ENCODE assay signal across 8 mouse cellular contexts in the genomic region with DNA sequence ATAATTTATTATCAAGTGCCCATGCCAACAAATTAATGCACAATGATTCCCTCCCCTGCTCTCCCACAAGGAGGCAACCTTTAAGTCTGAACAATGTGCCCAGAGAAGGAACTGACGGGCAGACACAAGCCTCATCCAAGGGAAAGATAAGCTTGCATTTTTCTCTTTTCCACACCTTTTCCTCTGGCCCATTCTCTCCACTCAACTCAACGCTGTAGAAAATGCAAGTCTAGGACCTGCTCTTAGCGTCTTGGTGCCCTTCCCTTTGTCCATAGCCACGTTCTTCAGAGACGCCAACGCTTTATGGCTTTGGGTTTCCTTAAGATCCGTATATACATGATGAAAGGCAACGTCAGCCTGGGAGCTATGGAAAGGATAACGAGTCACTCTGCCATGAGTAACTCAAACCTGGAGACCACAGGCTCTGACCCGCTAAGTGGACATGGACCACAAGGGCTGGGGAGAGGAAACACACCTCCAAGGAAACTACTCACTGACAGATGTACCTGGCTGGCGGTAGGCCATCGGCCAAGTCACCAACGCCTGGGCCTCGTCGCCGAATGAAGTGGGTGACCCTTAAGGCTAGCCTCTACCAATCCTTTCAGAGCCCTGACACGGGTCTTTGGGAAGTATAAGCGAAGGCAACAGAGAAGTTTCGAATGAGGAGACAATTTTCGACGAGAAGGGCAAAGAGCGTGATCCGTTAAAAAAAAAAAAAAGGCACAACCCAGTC. TPM values are rescaled to one million over a fixed set of nuclear protein-coding genes. Genes with fewer than 3 reads are reported as not detected.
DNase-seq lines count a peak whose midpoint lies in the region; ATAC-seq and TF ChIP-seq lines count a peak whose summit lies in the region.

No protein-coding gene starts in this region.

- peak overlapping the region; percentile 80 for H3K4me2 ChIP-seq in heart, embryonic 14.5 days (ENCODE audit: low read length)

- DNase-seq in gastrocnemius, adult 2 months = no peak
- DNase-seq in gastrocnemius, postnatal 36 days = no peak
- DNase-seq in R1 (ENCODE audit: low read depth, low spot score) = peak; percentile 29
- DNase-seq in embryo, embryonic 11 days = peak; percentile 41
- DNase-seq in kidney, postnatal 4 days = peak; percentile 19 to 43
- no peak for DNase-seq in spleen, adult 2 months (ENCODE audit: low read depth in 1 of 2, low spot score in 2 of 2)

- ATAC-seq in heart, embryonic 14.5 days (ENCODE audit: insufficient number of reproducible peaks, insufficient read depth, low FRiP score, low read depth) = no peak

- intact Hi-C loops in gastrocnemius, adult 2 months (cut with DNase I) = no loop called here
- intact Hi-C loops in gastrocnemius, postnatal 36 days (cut with DNase I) = no loop called here

- no peak; the same call in 1 of the 2 replicates for TF ChIP-seq CTCF in gastrocnemius, adult 2 months (IDR thresholded peaks at IDR 0.05)
- TF ChIP-seq CTCF in spleen, adult 2 months (IDR thresholded peaks at IDR 0.05; ENCODE audit: extremely low read depth, insufficient read depth, insufficient read length, insufficient replicate concordance) = no peak

- 1% methylated on average over 23 of the region's 23 CpGs for WGBS in heart, embryonic 14.5 days
- under 1% methylated on average over 22 of the region's 23 CpGs for WGBS in macrophage (ENCODE audit: missing documents)
- WGBS in spleen, adult 2 months = 3% methylated on average over 23 of the region's 23 CpGs

- TF ChIP-seq POLR2A in spleen, adult 2 months (IDR thresholded peaks at IDR 0.05; ENCODE audit: low read depth, low read length) = no peak

- H3K9me3 ChIP-seq in heart, embryonic 14.5 days (ENCODE audit: control insufficient read depth, low read length) = no peaks in the 10 kb centered on the region

- H3K4me1 ChIP-seq in heart, embryonic 14.5 days (ENCODE audit: control insufficient read depth in 2 of 2, insufficient read depth in 2 of 2, low read length in 2 of 2) = peaks cover 9 to 20% of the 10 kb centered on the region in 2 experiments
- peaks cover 9% of the 10 kb centered on the region; the same call in 1 of the 2 replicates for H3K4me1 ChIP-seq in spleen, adult 2 months (ENCODE audit: control insufficient read depth, insufficient read depth, insufficient read length)

- H3K79me2 ChIP-seq in macrophage (ENCODE audit: inconsistent target) = peaks cover 54% of the 10 kb centered on the region

- H3K9ac ChIP-seq in heart, embryonic 14.5 days (ENCODE audit: low read length) = peak overlapping the region; percentile 96

- H3K36me3 ChIP-seq in heart, embryonic 14.5 days (ENCODE audit: control insufficient read depth, insufficient read depth, low read length) = peaks cover 6% of the 10 kb centered on the region; the same call in 1 of the 2 replicates
- H3K36me3 ChIP-seq in macrophage (ENCODE audit: inconsistent target) = no peaks in the 10 kb centered on the region
- H3K36me3 ChIP-seq in spleen, adult 2 months (ENCODE audit: control insufficient read depth, insufficient read depth, low read length) = no peaks in the 10 kb centered on the region

- peak overlapping the region; percentile 96 for H3K27ac ChIP-seq in gastrocnemius, adult 2 months
- peak overlapping the region; percentile 89 to 95 for H3K27ac ChIP-seq in heart, embryonic 14.5 days (replicated peaks in 1 of 2; ENCODE audit: control insufficient read depth in 1 of 2, insufficient read depth in 1 of 2, low read depth in 2 of 2, low read length in 2 of 2)
- peak overlapping the region; percentile 63 for H3K27ac ChIP-seq in macrophage
- H3K27ac ChIP-seq in spleen, adult 2 months (ENCODE audit: insufficient read depth, low read length) = no peak overlapping the region

- peak overlapping the region; percentile 97 for H3K4me3 ChIP-seq in gastrocnemius, adult 2 months
- H3K4me3 ChIP-seq in heart, embryonic 14.5 days (ENCODE audit: control insufficient read depth in 1 of 2, insufficient read depth in 1 of 2, low read depth in 1 of 2, low read length in 2 of 2) = peak overlapping the region; percentile 63 to 92
- peak overlapping the region; percentile 76 for H3K4me3 ChIP-seq in macrophage (ENCODE audit: inconsistent target)
- peak overlapping the region; percentile 86 for H3K4me3 ChIP-seq in spleen, adult 2 months (ENCODE audit: extremely low read depth, insufficient read depth, insufficient read length)

- no peaks in the 10 kb centered on the region for H3K27me3 ChIP-seq in heart, embryonic 14.5 days (ENCODE audit: control insufficient read depth, insufficient read depth, low read length)
- H3K27me3 ChIP-seq in spleen, adult 2 months (ENCODE audit: control insufficient read depth, insufficient read depth, low read length) = no peaks in the 10 kb centered on the region

RNA-seq across cellular contexts. Expression of gene Pafah1b2, which starts 28.6 kb away (rescaled TPM):
- 10 to 100 TPM; 28.0 to 29.5 TPM for total RNA-seq in gastrocnemius, adult 2 months (2021)
- 10 to 100 TPM; 24.7 to 26.8 TPM for total RNA-seq in gastrocnemius, postnatal 36 days (2021)
- 141 and 148 TPM in 2 replicates for polyA plus RNA-seq in heart, embryonic 14.5 days (2014; fragmentation: Nextera tagmentation; extraction: Ambion mirVana)
- total RNA-seq in macrophage (2018; cell fraction: chromatin; rRNA removed) = 10 to 100 TPM; 18.0 to 72.1 (median 46.9) TPM
- 10 to 100 TPM; 40.4 to 64.0 (median 54.2) TPM for total RNA-seq in macrophage (2018; cell fraction: cytosol; rRNA removed)
- 10 to 100 TPM; 20.5 to 64.1 (median 40.6) TPM for total RNA-seq in macrophage (2018; cell fraction: nucleus; rRNA removed)
- polyA plus RNA-seq in macrophage (2018) = 39.7 to 51.8 TPM (median 44.3 TPM) in 3 replicates
- 10.3 and 12.1 TPM in 2 replicates for polyA plus RNA-seq in spleen, adult 2 months (2012; rRNA removed)

RNA-seq across cellular contexts. Expression of gene Sik3, which starts 28.8 kb away (rescaled TPM):
- 10 to 100 TPM; 38.0 to 41.1 TPM for total RNA-seq in gastrocnemius, adult 2 months (2021)
- 10 to 100 TPM; 28.6 to 43.1 TPM for total RNA-seq in gastrocnemius, postnatal 36 days (2021)
- polyA plus RNA-seq in heart, embryonic 14.5 days (2014; fragmentation: Nextera tagmentation; extraction: Ambion mirVana) = 13.1 and 14.1 TPM in 2 replicates
- total RNA-seq in macrophage (2018; cell fraction: chromatin; rRNA removed) = 100 to 1,000 TPM in 1 of 26 experiments, 10 to 100 TPM in 25; 48.0 to 104 (median 68.7) TPM
- total RNA-seq in macrophage (2018; cell fraction: cytosol; rRNA removed) = 10 to 100 TPM; 28.5 to 38.5 (median 33.2) TPM
- 100 to 1,000 TPM in 1 of 26 experiments, 10 to 100 TPM in 25; 34.7 to 106 (median 47.5) TPM for total RNA-seq in macrophage (2018; cell fraction: nucleus; rRNA removed)
- 23.4 to 34.1 TPM (median 27.7 TPM) in 3 replicates for polyA plus RNA-seq in macrophage (2018)
- 13.4 and 13.7 TPM in 2 replicates for polyA plus RNA-seq in spleen, adult 2 months (2012; rRNA removed)

RNA-seq across cellular contexts. Expression of gene Sidt2, which starts 28.8 kb away (rescaled TPM):
- total RNA-seq in gastrocnemius, adult 2 months (2021) = 10 to 100 TPM; 66.2 to 72.2 TPM
- 10 to 100 TPM; 61.1 to 74.9 TPM for total RNA-seq in gastrocnemius, postnatal 36 days (2021)
- polyA plus RNA-seq in heart, embryonic 14.5 days (2014; fragmentation: Nextera tagmentation; extraction: Ambion mirVana) = 36.5 and 43.9 TPM in 2 replicates
- 100 to 1,000 TPM in 23 of 26 experiments, 10 to 100 TPM in 3; 72.4 to 298 (median 167) TPM for total RNA-seq in macrophage (2018; cell fraction: chromatin; rRNA removed)
- 100 to 1,000 TPM in 13 of 26 experiments, 10 to 100 TPM in 13; 44.5 to 165 (median 81.6) TPM for total RNA-seq in macrophage (2018; cell fraction: cytosol; rRNA removed)
- total RNA-seq in macrophage (2018; cell fraction: nucleus; rRNA removed) = 100 to 1,000 TPM in 13 of 26 experiments, 10 to 100 TPM in 13; 65.9 to 220 (median 115) TPM
- polyA plus RNA-seq in macrophage (2018) = 48.8 to 139 TPM (median 91.4 TPM) in 3 replicates
- polyA plus RNA-seq in spleen, adult 2 months (2012; rRNA removed) = 322 and 583 TPM in 2 replicates

RNA-seq across cellular contexts. Expression of gene Tagln, which starts 48.0 kb away (rescaled TPM):
- 10 to 100 TPM; 38.5 to 49.2 TPM for total RNA-seq in gastrocnemius, adult 2 months (2021)
- 10 to 100 TPM; 23.0 to 32.1 TPM for total RNA-seq in gastrocnemius, postnatal 36 days (2021)
- 122 and 143 TPM in 2 replicates for polyA plus RNA-seq in heart, embryonic 14.5 days (2014; fragmentation: Nextera tagmentation; extraction: Ambion mirVana)
- 10 to 100 TPM in 1 of 26 experiments, 1 to 10 TPM in 20, under 1 TPM in 3, not detected in 2; 0.46 to 50.5 (median 2.8) TPM for total RNA-seq in macrophage (2018; cell fraction: chromatin; rRNA removed)
- total RNA-seq in macrophage (2018; cell fraction: cytosol; rRNA removed) = under 1 TPM in 13 of 26 experiments, not detected in 13; 0.10 to 0.48 (median 0.18) TPM
- total RNA-seq in macrophage (2018; cell fraction: nucleus; rRNA removed) = 1 to 10 TPM in 15 of 26 experiments, under 1 TPM in 6, not detected in 5; 0.38 to 8.2 (median 1.3) TPM
- 0.29 to 2.3 TPM in 2 of 3 replicates, not detected in the other for polyA plus RNA-seq in macrophage (2018)
- 103 and 140 TPM in 2 replicates for polyA plus RNA-seq in spleen, adult 2 months (2012; rRNA removed)

Comparison
In these comparisons a context has a peak if more than half of its experiments do, and no peak if none do; other contexts are left out.
1. DNase-seq: peak in R1 (single experiment), embryo, embryonic 11 days (single experiment) and kidney, postnatal 4 days (2 of 2); none in gastrocnemius, adult 2 months (single experiment), gastrocnemius, postnatal 36 days (0 of 2) and spleen, adult 2 months (0 of 2).
2. Peak in every context shown above with its lines, with median percentiles within 50 percentile points of each other: H3K4me3 ChIP-seq.